Mouse (Mus musculus): ENCODE results near the gene Fcrl6. TPM values are rescaled to one million over a fixed set of nuclear protein-coding genes. Genes with fewer than 3 reads are reported as not detected.

Fcrl6 gene
- polyA plus RNA-seq, 1 experiment from 2014 or later = not detected

- H3K4me2 ChIP-seq (replicated peaks; ENCODE audit: low read depth) = no peak overlapping the region
- H3K4me1 ChIP-seq (replicated peaks; ENCODE audit: control insufficient read depth, insufficient read depth) = no peaks in the 10 kb centered on the region; the same call in 1 of the 2 replicates
- no peak for TF ChIP-seq CTCF (IDR thresholded peaks at IDR 0.05; ENCODE audit: low read depth)
- TF ChIP-seq EP300 (optimal IDR thresholded peaks at IDR 0.05) = no peak
- 72% methylated on average over 7 of the region's 7 CpGs for WGBS
- DNase-seq (ENCODE audit: low spot score) (no peak), ATAC-seq (ENCODE audit: low FRiP score, low TSS enrichment) (no peak)
- H3K9me3 ChIP-seq (ENCODE audit: control insufficient read depth, low read length) = no peaks in the 10 kb centered on the region
- no peaks in the 10 kb centered on the region for H3K36me3 ChIP-seq (ENCODE audit: control insufficient read depth, insufficient read depth, low read length)
- no peak overlapping the region for H3K9ac ChIP-seq (ENCODE audit: low read length)
- H3K4me3 ChIP-seq (ENCODE audit: low read depth, low read length) = no peak overlapping the region
- H3K27me3 ChIP-seq (ENCODE audit: control insufficient read depth, insufficient read depth, low read length) = no peaks in the 10 kb centered on the region
- no peak overlapping the region for H3K27ac ChIP-seq (replicated peaks)
Observed at GRCm38 (mm10) chr1:172629831-172630230, 27.5 kb upstream of the Fcrl6 start.

GRCm38 (mm10) chr1:172626306-172626705, 24.0 kb upstream of the Fcrl6 start:
- WGBS = 93% methylated on average over 3 of the region's 3 CpGs
- Histone ChIP-seq H3K27ac (replicated peaks) (no peak overlapping the region), H3K4me3 (ENCODE audit: low read depth, low read length) (no peak overlapping the region), H3K27me3 (ENCODE audit: control insufficient read depth, insufficient read depth, low read length) (no peaks in the 10 kb centered on the region), H3K9ac (ENCODE audit: low read length) (no peak overlapping the region), H3K4me1 (replicated peaks; ENCODE audit: control insufficient read depth, insufficient read depth) (no peaks in the 10 kb centered on the region), H3K36me3 (ENCODE audit: control insufficient read depth, insufficient read depth, low read length) (no peaks in the 10 kb centered on the region), H3K4me2 (replicated peaks; ENCODE audit: low read depth) (no peak overlapping the region), H3K9me3 (ENCODE audit: control insufficient read depth, low read length) (no peaks in the 10 kb centered on the region)
- TF ChIP-seq EP300 (optimal IDR thresholded peaks at IDR 0.05) = no peak
- no peak for TF ChIP-seq CTCF (IDR thresholded peaks at IDR 0.05; ENCODE audit: low read depth)
- DNase-seq (ENCODE audit: low spot score) (peak; percentile 5), ATAC-seq (ENCODE audit: low FRiP score, low TSS enrichment) (no peak)

GRCm38 (mm10) chr1:172624081-172624480, 21.7 kb upstream of the Fcrl6 start:
- no peak for DNase-seq (ENCODE audit: low spot score)
- Histone ChIP-seq H3K4me3 (ENCODE audit: low read depth, low read length) (no peak overlapping the region), H3K9ac (ENCODE audit: low read length) (no peak overlapping the region), H3K27me3 (ENCODE audit: control insufficient read depth, insufficient read depth, low read length) (no peaks in the 10 kb centered on the region), H3K4me2 (replicated peaks; ENCODE audit: low read depth) (no peak overlapping the region), H3K27ac (replicated peaks) (no peak overlapping the region), H3K9me3 (ENCODE audit: control insufficient read depth, low read length) (no peaks in the 10 kb centered on the region), H3K4me1 (replicated peaks; ENCODE audit: control insufficient read depth, insufficient read depth) (no peaks in the 10 kb centered on the region), H3K36me3 (ENCODE audit: control insufficient read depth, insufficient read depth, low read length) (no peaks in the 10 kb centered on the region)
- 50% methylated on average over 3 of the region's 3 CpGs for WGBS
- no peak for ATAC-seq (ENCODE audit: low FRiP score, low TSS enrichment)
- TF ChIP-seq CTCF (IDR thresholded peaks at IDR 0.05; ENCODE audit: low read depth) (no peak), EP300 (optimal IDR thresholded peaks at IDR 0.05) (no peak)

GRCm38 (mm10) chr1:172623599-172623998, 21.2 kb upstream of the Fcrl6 start:
- TF ChIP-seq EP300 (optimal IDR thresholded peaks at IDR 0.05) (no peak), CTCF (IDR thresholded peaks at IDR 0.05; ENCODE audit: low read depth) (no peak)
- H3K9me3 ChIP-seq (ENCODE audit: control insufficient read depth, low read length) = no peaks in the 10 kb centered on the region
- DNase-seq (ENCODE audit: low spot score) (no peak), ATAC-seq (ENCODE audit: low FRiP score, low TSS enrichment) (no peak)
- no peak overlapping the region for H3K27ac ChIP-seq (replicated peaks)
- H3K4me1 ChIP-seq (replicated peaks; ENCODE audit: control insufficient read depth, insufficient read depth) = no peaks in the 10 kb centered on the region
- no peak overlapping the region for H3K4me2 ChIP-seq (replicated peaks; ENCODE audit: low read depth)
- no peaks in the 10 kb centered on the region for H3K27me3 ChIP-seq (ENCODE audit: control insufficient read depth, insufficient read depth, low read length)
- H3K36me3 ChIP-seq (ENCODE audit: control insufficient read depth, insufficient read depth, low read length) = no peaks in the 10 kb centered on the region
- 60% methylated on average over 5 of the region's 5 CpGs for WGBS
- H3K9ac ChIP-seq (ENCODE audit: low read length) = no peak overlapping the region
- no peak overlapping the region for H3K4me3 ChIP-seq (ENCODE audit: low read depth, low read length)

- Histone ChIP-seq H3K27me3 (ENCODE audit: control insufficient read depth, insufficient read depth, low read length) (no peaks in the 10 kb centered on the region), H3K9ac (ENCODE audit: low read length) (no peak overlapping the region), H3K9me3 (ENCODE audit: control insufficient read depth, low read length) (no peaks in the 10 kb centered on the region), H3K4me2 (replicated peaks; ENCODE audit: low read depth) (no peak overlapping the region), H3K36me3 (ENCODE audit: control insufficient read depth, insufficient read depth, low read length) (no peaks in the 10 kb centered on the region), H3K4me1 (replicated peaks; ENCODE audit: control insufficient read depth, insufficient read depth) (no peaks in the 10 kb centered on the region), H3K4me3 (ENCODE audit: low read depth, low read length) (no peak overlapping the region), H3K27ac (replicated peaks) (no peak overlapping the region)
- TF ChIP-seq CTCF (IDR thresholded peaks at IDR 0.05; ENCODE audit: low read depth) = peak; percentile 91
- TF ChIP-seq EP300 (optimal IDR thresholded peaks at IDR 0.05) = no peak
- 22% methylated on average over 7 of the region's 7 CpGs for WGBS
- ATAC-seq (ENCODE audit: low FRiP score, low TSS enrichment) (0 out of 2 replicates have a peak, but pooled peaks have one; percentile 35), DNase-seq (ENCODE audit: low spot score) (peak; percentile 69)
Observed at GRCm38 (mm10) chr1:172619235-172619634, 16.9 kb upstream of the Fcrl6 start.

GRCm38 (mm10) chr1:172618141-172618540, 15.8 kb upstream of the Fcrl6 start:
- DNase-seq (ENCODE audit: low spot score) (peak; percentile 6), ATAC-seq (ENCODE audit: low FRiP score, low TSS enrichment) (no peak)
- H3K27ac ChIP-seq (replicated peaks) = no peak overlapping the region
- no peaks in the 10 kb centered on the region for H3K27me3 ChIP-seq (ENCODE audit: control insufficient read depth, insufficient read depth, low read length)
- H3K9ac ChIP-seq (ENCODE audit: low read length) = no peak overlapping the region
- no peak overlapping the region for H3K4me2 ChIP-seq (replicated peaks; ENCODE audit: low read depth)
- H3K4me3 ChIP-seq (ENCODE audit: low read depth, low read length) = no peak overlapping the region
- 73% methylated on average over 4 of the region's 4 CpGs for WGBS
- H3K36me3 ChIP-seq (ENCODE audit: control insufficient read depth, insufficient read depth, low read length) = no peaks in the 10 kb centered on the region
- no peak for TF ChIP-seq CTCF (IDR thresholded peaks at IDR 0.05; ENCODE audit: low read depth)
- TF ChIP-seq EP300 (optimal IDR thresholded peaks at IDR 0.05) = no peak
- H3K9me3 ChIP-seq (ENCODE audit: control insufficient read depth, low read length) = no peaks in the 10 kb centered on the region
- no peaks in the 10 kb centered on the region for H3K4me1 ChIP-seq (replicated peaks; ENCODE audit: control insufficient read depth, insufficient read depth)

All from stomach, postnatal 0 days (tissue).